Mouse (Mus musculus) embryonic facial prominence, embryonic 13.5 days (tissue): ENCODE results near the gene Pip5k1a. TPM values are rescaled to one million over a fixed set of nuclear protein-coding genes. Genes with fewer than 3 reads are reported as not detected.
"Not testable (repeated sequence)": the region's sequence is repeated elsewhere in the genome, so short reads cannot be mapped to it uniquely, and the experiment has no call there.

Source experiments
- ATAC-seq: fragments of 200-750 bp; cut with Nextera tagmentation; 2 replicates; pipeline ENCODE4 v1.8.0; 2017; ENCODE audit warnings: low read depth; ENCODE audit not compliant: insufficient number of reproducible peaks, insufficient read depth, low FRiP score, low TSS enrichment
- H3K27ac ChIP-seq: fragments of 300-500 bp; sonication (generic); 2 replicates; pipeline ENCODE4 v1.5.1; 2015; ENCODE audit warnings: moderate library complexity, mild to moderate bottlenecking, inconsistent platforms
- H3K27me3 ChIP-seq: fragments of 300-500 bp; sonication (generic); 2 replicates; pipeline ENCODE4 v1.6.1; 2015; ENCODE audit warnings: mild to moderate bottlenecking, inconsistent platforms
- H3K36me3 ChIP-seq: fragments of 300-500 bp; sonication (generic); 2 replicates; pipeline ENCODE4 v1.6.1; 2015; ENCODE audit warnings: mild to moderate bottlenecking, inconsistent platforms
- H3K4me1 ChIP-seq: fragments of 300-500 bp; sonication (generic); 2 replicates; pipeline ENCODE4 v1.6.1; 2015; ENCODE audit warnings: inconsistent platforms
- H3K4me2 ChIP-seq: fragments of 300-500 bp; sonication (generic); 2 replicates; pipeline ENCODE4 v1.6.1; 2015; ENCODE audit warnings: moderate library complexity, mild to moderate bottlenecking, inconsistent platforms
- H3K4me3 ChIP-seq: fragments of 300-500 bp; sonication (generic); 2 replicates; pipeline ENCODE4 v1.5.1; 2015; ENCODE audit warnings: mild to moderate bottlenecking, inconsistent platforms
- H3K9ac ChIP-seq: fragments of 300-500 bp; sonication (generic); 2 replicates; pipeline ENCODE4 v1.6.1; 2015; ENCODE audit warnings: mild to moderate bottlenecking, inconsistent platforms
- H3K9me3 ChIP-seq: fragments of 300-500 bp; sonication (generic); 2 replicates; pipeline ENCODE4 v1.6.1; 2016; ENCODE audit warnings: inconsistent platforms
- WGBS: fragments of 180-500 bp; shearing (Covaris S2); methylation state at CpG from one replicate; pipeline ENCODE4 v1.1.7; 2015; ENCODE audit warnings: mixed read lengths; 5-methylcytosine and 5-hydroxymethylcytosine counted together
- polyA plus RNA-seq: library from polyadenylated mRNA; unstranded; fragments of >200 nt; fragmentation: Nextera tagmentation; extraction: Ambion mirVana; gene quantifications from 2 replicates; pipeline ENCODE4 v1.2.1, GENCODE M21; 2015

Gene Pip5k1a
- polyA plus RNA-seq, 1 experiment from 2014 or later = 23.8 TPM

DNA sequence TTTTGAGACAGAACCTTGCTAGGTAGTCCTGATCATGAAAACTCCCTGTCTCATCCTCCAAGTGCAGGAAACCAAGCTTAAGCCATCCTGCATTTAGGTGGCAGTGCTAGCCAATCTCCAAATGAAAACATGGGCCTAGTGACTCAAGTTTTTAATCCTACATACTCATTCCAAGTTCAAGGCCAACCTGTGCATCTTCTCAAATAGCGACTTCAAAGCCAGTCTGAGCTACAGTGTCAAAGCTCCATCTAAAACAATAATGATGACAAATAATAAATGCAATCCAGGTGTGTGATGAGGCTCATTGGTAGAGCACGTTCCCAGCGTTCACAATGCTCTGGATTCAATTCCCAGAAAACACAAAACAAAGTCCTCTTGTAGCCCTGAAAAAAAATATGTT lies 65.1 kb downstream of the Pip5k1a start:
- Histone ChIP-seq H3K27ac (no peak overlapping the region), H3K4me2 (peak overlapping the region; percentile 75), H3K4me1 (peaks cover 7% of the 10 kb centered on the region), H3K9ac (peak overlapping the region; percentile 89), H3K4me3 (peak overlapping the region; percentile 84), H3K27me3 (no peaks in the 10 kb centered on the region), H3K36me3 (peaks cover 22% of the 10 kb centered on the region), H3K9me3 (no peaks in the 10 kb centered on the region)
- ATAC-seq = no peak
- WGBS = 16% methylated on average over 3 of the region's 3 CpGs

DNA sequence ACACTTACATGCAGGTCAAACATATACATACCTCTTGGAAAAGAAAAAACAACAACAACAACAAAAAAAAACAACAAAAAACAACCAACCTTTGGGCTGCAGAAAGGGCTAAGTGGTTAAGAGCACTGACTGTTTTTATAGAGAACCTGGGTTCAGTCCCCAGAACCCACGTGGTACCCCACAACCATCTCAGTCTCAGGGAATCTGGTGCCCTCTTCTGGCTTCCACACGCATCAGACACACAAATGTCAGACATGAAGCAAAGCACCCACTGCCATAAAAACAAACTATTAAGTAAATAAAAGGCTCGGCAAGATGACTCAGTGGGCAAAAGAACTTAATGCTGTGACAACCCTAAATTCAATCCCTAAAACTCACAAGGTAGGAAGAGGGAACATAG lies 76.8 kb downstream of the Pip5k1a start:
- Histone ChIP-seq H3K36me3 (peaks cover 52% of the 10 kb centered on the region), H3K9me3 (no peaks in the 10 kb centered on the region), H3K27ac (no peak overlapping the region), H3K27me3 (no peaks in the 10 kb centered on the region), H3K4me2 (no peak overlapping the region), H3K4me3 (no peak overlapping the region), H3K9ac (no peak overlapping the region), H3K4me1 (no peaks in the 10 kb centered on the region)
- ATAC-seq = no peak
- WGBS = 75% methylated on average over 3 of the region's 3 CpGs

DNA sequence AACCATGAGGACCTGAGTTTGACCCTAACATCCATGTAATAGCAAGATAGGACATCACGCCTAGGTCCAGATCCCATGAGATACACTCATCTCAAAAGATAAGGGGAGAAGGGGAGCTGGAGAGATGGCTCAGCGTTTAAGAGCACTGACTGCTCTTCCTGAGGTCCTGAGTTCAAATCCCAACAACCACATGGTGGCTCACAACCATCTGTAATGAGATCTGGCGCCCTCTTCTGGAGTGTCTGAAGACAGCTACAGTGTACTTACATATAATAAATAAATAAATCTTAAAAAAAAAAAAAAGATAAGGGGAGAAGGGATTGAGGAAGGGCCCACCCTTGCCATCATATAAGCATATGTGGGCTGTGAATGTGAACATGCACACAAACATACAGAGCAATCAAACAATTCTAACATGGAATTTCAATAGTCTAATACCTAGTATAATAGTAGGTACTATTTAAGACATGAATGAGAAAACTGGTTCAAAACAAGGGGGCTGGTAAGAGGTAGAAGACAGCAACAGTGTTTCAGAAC lies 77.4 kb downstream of the Pip5k1a start:
- not testable (repeated sequence) for H3K9ac ChIP-seq, H3K4me2 ChIP-seq, H3K4me3 ChIP-seq, H3K9me3 ChIP-seq, ATAC-seq, H3K27me3 ChIP-seq, H3K27ac ChIP-seq, H3K4me1 ChIP-seq
- peaks cover 46% of the 10 kb centered on the region for H3K36me3 ChIP-seq
- WGBS = 75% methylated on average over 3 of the region's 3 CpGs

DNA sequence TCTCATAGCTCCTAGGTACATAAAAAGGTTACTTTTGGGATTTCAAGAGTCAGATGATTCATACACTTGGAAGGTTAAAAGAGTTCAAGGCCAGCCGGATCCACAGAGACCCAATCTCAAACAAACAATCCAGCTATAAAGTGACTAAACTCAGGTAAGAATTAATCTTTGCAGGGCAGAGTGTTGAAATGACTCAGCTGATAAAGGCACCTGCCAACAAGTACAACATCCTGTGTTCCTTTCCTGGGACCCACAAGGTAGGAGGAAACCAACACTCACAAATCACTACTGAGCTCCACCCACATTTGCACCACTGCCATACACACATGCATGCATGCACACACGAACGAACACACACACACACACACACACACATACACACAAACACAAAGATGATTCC lies 78.1 kb downstream of the Pip5k1a start:
- ATAC-seq = no peak
- WGBS = 85% methylated on average over 3 of the region's 3 CpGs
- no peak overlapping the region for H3K27ac ChIP-seq
- no peak overlapping the region for H3K9ac ChIP-seq
- 0 out of 2 replicates have a peak, but pooled peaks cover 3% of the 10 kb centered on the region for H3K4me1 ChIP-seq
- no peak overlapping the region for H3K4me3 ChIP-seq
- no peaks in the 10 kb centered on the region for H3K27me3 ChIP-seq
- peaks cover 38% of the 10 kb centered on the region for H3K36me3 ChIP-seq
- no peak overlapping the region for H3K4me2 ChIP-seq
- no peaks in the 10 kb centered on the region for H3K9me3 ChIP-seq

DNA sequence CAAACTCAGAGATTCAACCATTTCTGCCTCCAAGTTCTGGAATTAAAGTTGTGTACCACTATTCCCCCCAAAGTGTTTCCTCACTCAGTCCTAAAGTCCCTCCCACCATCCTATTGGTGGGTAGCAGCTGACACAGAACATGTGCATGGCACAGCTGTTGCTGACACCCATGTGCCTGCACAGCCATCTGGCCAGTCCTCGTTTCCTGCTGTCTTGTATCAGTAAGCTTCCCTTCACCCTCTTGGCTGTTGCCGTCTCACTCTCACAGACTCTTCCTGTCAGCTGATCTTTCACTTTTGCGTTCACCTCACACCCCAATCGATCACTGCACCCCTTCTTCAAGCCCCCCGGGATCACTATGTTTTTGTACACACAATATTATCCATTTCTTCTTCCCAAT lies 79.0 kb downstream of the Pip5k1a start:
- Histone ChIP-seq H3K4me2 (no peak overlapping the region), H3K27ac (no peak overlapping the region), H3K4me1 (0 out of 2 replicates have a peak, but pooled peaks cover 3% of the 10 kb centered on the region), H3K27me3 (no peaks in the 10 kb centered on the region), H3K4me3 (no peak overlapping the region), H3K36me3 (peaks cover 29% of the 10 kb centered on the region), H3K9me3 (no peaks in the 10 kb centered on the region), H3K9ac (no peak overlapping the region)
- 65% methylated on average over 5 of the region's 5 CpGs for WGBS
- ATAC-seq = no peak

DNA sequence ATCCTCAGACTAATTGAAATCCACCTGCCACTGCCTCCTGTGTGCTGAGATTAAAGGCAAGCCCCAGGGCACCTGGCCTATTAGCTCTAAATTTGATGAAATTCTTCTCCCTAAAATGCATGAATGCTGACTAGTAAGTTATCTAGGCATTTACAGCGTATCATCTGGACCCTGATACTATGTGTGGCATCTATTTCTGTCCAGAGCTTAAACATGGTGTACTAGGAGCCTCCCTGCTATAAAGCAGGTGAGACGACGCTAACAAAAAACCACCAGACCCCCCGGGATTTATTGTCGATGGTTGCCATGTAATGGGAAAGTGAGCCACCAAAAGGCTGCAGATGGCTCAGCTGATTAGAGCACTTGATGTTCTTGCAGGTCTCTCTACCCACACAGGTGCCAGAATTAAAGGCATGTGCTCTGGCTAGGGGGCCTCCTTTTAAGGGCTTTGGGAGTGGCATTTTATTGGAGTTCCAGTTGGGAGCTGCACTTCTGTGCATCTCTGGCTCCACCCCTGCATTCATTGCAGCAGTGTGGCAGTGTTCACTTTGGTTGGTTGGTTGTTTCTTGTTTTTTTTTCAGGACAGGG lies 79.6 kb downstream of the Pip5k1a start:
- H3K27me3 ChIP-seq = no peaks in the 10 kb centered on the region
- H3K4me3 ChIP-seq = no peak overlapping the region
- 0 out of 2 replicates have a peak, but pooled peaks cover 3% of the 10 kb centered on the region for H3K4me1 ChIP-seq
- H3K9ac ChIP-seq = no peak overlapping the region
- no peak overlapping the region for H3K4me2 ChIP-seq
- WGBS = 53% methylated on average over 5 of the region's 5 CpGs
- H3K27ac ChIP-seq = no peak overlapping the region
- H3K9me3 ChIP-seq = no peaks in the 10 kb centered on the region
- peaks cover 25% of the 10 kb centered on the region for H3K36me3 ChIP-seq
- no peak for ATAC-seq

DNA sequence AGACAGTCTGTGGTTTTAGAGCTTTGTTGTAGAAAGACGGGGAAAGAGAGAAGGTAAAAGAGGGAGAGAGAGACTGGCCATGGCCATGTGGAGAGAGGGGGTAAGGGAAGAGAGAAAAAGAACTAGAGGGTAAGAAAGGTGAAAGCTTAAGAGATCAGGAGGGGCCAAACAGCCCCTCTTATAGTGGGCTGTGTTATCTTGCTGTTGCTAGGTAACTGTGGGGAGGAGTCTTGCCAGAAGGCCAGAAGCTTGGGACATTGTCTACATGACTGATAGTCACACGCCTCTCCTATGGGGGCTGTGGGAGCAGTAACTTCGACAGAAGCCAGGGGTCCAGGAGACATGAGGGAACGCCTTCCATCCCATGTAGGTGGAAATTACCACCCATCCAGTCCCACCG lies 81.5 kb downstream of the Pip5k1a start:
- 66% methylated on average over 5 of the region's 5 CpGs for whole genome bisulfite sequencing
- H3K27me3 ChIP-seq = no peaks in the 10 kb centered on the region
- no peak overlapping the region for H3K4me3 ChIP-seq
- H3K9ac ChIP-seq = no peak overlapping the region
- H3K4me1 ChIP-seq = 0 out of 2 replicates have a peak, but pooled peaks cover 3% of the 10 kb centered on the region
- peaks cover 6% of the 10 kb centered on the region; the same call in 1 of the 2 replicates for H3K36me3 ChIP-seq
- ATAC-seq = no peak
- no peak overlapping the region for H3K4me2 ChIP-seq
- H3K9me3 ChIP-seq = no peaks in the 10 kb centered on the region
- H3K27ac ChIP-seq = no peak overlapping the region

DNA sequence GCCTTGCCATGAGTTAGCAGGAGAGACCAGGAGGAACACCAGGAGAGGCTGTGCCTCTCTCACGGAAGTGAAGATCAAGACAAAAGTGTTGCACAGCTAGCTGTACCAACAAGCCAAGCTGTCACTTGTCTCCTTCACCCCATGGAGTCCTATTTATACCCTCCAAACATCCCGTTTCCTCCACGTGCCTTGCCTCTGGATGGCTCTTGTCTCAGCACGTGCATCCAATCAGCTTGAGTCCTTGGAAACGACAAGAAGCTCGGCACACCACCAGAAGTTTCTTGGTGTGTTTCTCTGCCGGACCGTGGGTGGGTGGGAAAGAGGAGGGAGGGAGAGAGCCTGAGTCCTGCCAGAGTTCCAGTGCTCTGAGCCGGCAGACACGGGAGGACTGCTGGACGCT lies 82.2 kb downstream of the Pip5k1a start:
- no peak overlapping the region for H3K4me3 ChIP-seq
- H3K9me3 ChIP-seq = no peaks in the 10 kb centered on the region
- no peaks in the 10 kb centered on the region for H3K27me3 ChIP-seq
- WGBS = 37% methylated on average over 11 of the region's 11 CpGs
- H3K4me2 ChIP-seq = no peak overlapping the region
- no peak overlapping the region for H3K9ac ChIP-seq
- 0 out of 2 replicates have a peak, but pooled peaks cover 3% of the 10 kb centered on the region for H3K4me1 ChIP-seq
- H3K36me3 ChIP-seq = no peaks in the 10 kb centered on the region
- no peak for ATAC-seq
- no peak overlapping the region for H3K27ac ChIP-seq

DNA sequence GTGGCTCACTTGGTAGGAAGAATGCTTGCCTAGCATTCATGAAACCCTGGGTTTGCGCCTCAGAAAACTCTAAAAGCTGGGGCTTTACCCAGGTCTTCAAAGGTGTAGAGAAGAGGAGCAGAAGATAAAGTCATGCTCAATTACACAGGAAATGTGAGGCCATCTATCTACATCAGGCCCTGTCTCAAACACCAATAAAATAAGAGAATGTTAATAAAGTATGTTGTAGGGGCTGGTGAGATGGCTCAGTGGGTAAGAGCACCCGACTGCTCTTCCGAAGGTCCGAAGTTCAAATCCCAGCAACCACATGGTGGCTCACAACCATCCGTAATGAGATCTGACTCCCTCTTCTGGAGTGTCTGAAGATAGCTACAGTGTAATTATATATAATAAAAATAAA lies 85.8 kb downstream of the Pip5k1a start:
- WGBS = 91% methylated on average over 5 of the region's 5 CpGs
- H3K4me2 ChIP-seq, H3K4me3 ChIP-seq, ATAC-seq, H3K36me3 ChIP-seq, H3K9me3 ChIP-seq, H3K9ac ChIP-seq, H3K27ac ChIP-seq, H3K27me3 ChIP-seq: not testable (repeated sequence)
- H3K4me1 ChIP-seq = peaks cover 10% of the 10 kb centered on the region; the same call in 1 of the 2 replicates

DNA sequence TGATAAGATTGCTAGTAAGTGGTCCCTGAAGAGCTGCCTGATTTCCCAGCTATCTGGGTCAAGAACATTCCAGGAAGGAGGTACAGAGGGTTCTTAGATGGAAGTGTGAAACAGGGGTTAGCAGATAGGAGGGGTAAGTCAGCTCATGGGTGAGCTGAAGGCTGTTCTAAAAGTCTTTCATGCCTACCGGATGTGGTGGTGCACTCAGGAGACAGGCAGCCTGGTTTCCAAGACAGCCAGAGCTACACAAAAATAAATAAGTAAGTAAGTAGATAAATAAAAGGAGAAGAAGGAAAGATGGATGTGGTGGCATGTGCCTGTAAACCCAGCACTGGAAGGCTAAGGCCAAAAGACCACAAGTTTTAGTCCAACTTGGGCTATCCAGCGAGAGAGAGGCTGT lies 88.0 kb downstream of the Pip5k1a start:
- Histone ChIP-seq H3K36me3 (no peaks in the 10 kb centered on the region), H3K4me3 (no peak overlapping the region), H3K4me2 (no peak overlapping the region), H3K9ac (no peak overlapping the region), H3K27me3 (no peaks in the 10 kb centered on the region), H3K27ac (no peak overlapping the region), H3K4me1 (peaks cover 16% of the 10 kb centered on the region), H3K9me3 (no peaks in the 10 kb centered on the region)
- ATAC-seq = no peak
- 86% methylated on average over 2 of the region's 2 CpGs for WGBS

DNA sequence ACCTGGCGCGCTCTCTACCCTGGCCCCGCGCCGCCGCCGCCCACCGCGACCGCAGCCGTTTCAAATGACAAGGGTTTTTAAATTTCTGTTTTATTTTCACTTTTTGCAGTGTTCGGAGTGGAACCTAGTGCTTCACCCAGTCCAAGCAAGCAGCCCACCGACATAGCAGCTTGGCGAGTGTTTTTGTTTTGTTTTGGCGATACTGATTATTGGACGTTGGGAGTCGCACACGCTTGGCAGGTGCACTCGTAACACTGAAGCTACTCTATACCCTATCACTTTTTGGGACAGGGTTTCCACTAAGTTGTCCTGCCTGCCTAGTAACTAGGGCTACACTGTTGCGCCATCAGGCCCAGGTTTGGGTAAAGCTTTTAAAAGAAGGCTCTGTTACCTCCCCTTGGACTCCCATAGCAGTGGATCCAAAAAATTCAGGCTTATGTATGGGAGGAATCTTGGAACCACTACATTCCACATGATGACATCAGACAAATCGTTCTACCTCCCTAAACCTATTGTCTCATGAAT lies 90.1 kb downstream of the Pip5k1a start:
- peak overlapping the region; percentile 81 for H3K4me3 ChIP-seq
- no peaks in the 10 kb centered on the region for H3K27me3 ChIP-seq
- H3K36me3 ChIP-seq = peaks cover 7% of the 10 kb centered on the region
- H3K9ac ChIP-seq = peak overlapping the region; percentile 75
- H3K4me1 ChIP-seq = peaks cover 25% of the 10 kb centered on the region
- 3% methylated on average over 21 of the region's 21 CpGs for WGBS
- ATAC-seq = no peak
- peak overlapping the region; percentile 96 for H3K27ac ChIP-seq
- H3K4me2 ChIP-seq = peak overlapping the region; percentile 93
- H3K9me3 ChIP-seq = no peaks in the 10 kb centered on the region

DNA sequence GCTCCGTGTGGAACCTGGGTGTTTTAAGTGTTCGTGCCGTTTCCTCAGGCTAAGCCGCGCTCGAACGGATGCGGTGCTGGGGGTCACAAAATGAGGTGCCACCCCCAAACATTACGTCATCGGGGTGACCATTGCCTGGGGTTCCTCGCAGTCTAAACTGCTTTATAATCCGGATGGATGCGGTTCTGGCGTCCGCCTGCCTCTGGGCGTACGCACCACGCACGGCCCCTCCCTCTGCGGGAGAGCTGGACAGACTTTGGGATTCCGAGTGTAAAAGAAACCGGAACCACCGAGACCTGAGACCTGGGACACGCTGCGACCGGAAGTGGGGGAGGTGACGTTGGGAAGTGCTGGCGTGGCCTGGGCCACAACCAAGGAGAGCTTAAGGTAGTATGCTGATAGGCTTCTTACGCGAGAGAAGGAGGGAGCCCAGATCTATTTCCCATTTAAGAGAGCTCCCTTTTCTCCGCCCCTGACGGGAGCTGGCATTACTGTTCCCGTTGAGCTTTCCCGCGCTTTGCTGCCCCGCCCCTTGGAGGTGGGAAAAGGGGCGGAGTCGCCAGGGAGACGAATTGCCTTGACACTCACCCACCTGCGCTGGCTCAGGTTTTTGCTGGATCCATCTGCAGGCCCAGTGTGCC lies 90.7 kb downstream of the Pip5k1a start:
- WGBS = under 1% methylated on average over 40 of the region's 40 CpGs
- Histone ChIP-seq H3K27me3 (no peaks in the 10 kb centered on the region), H3K9me3 (no peaks in the 10 kb centered on the region), H3K27ac (peak overlapping the region; percentile 96), H3K36me3 (peaks cover 13% of the 10 kb centered on the region), H3K9ac (peak overlapping the region; percentile 75), H3K4me1 (peaks cover 25% of the 10 kb centered on the region), H3K4me2 (peak overlapping the region; percentile 93), H3K4me3 (peak overlapping the region; percentile 81)
- peak; percentile 57 for ATAC-seq
